Mouse (Mus musculus) gastrocnemius, postnatal 14 days (tissue): ENCODE measurements around the gene Basp1. TPM values are rescaled to one million over a fixed set of nuclear protein-coding genes. Genes with fewer than 3 reads are reported as not detected.
"Not testable (repeated sequence)": the region's sequence is repeated elsewhere in the genome, so short reads cannot be mapped to it uniquely, and the experiment has no call there.

ENCODE experiments used
- DNase-seq: peaks from one replicate; pipeline ENCODE4 v3.0.0; 2021; ENCODE audit warnings: mixed read lengths
- intact Hi-C: fragments of 180-260 bp; cut with DNase I; formaldehyde crosslinking; loops from one replicate; pipeline ENCODE4 v1.15.1; 2025; ENCODE audit warnings: low total_unique reads
- long read RNA-seq, 2 experiments: library from polyadenylated mRNA; stranded (forward); transcript quantifications; one replicate each; pipeline ENCODE4 v2.0.0; 2021
- total RNA-seq, 2 experiments: library from RNA; stranded (reverse); gene quantifications; 2 replicates each; pipeline ENCODE4 v1.2.3; 2021

The Basp1 gene
- total RNA-seq: 1 to 10 TPM; 6.9 to 9.5 TPM
- long read RNA-seq, experiment 1, partial matches to known transcripts: 0 of 4 reads
- long read RNA-seq, experiment 1, other reads (novel, unspliced or antisense): 2 of 4 reads
- long read RNA-seq, experiment 2, partial matches to known transcripts: 0 of 2 reads
- long read RNA-seq, experiment 2, other reads (novel, unspliced or antisense): 1 of 2 reads

GRCm38 (mm10) chr15:25413378-25413901 lies at the start of gene Basp1:
Basp1 (minus strand) TSS chr15:25413764.
- peak; percentile 69 for DNase-seq
- intact Hi-C loops: loop anchor here (5.0 to 10.0 kb wide), 3 partner anchors 139 to 689 kb away; no protein-coding TSS in a partner anchor

- intact Hi-C loops, DNase-seq: not testable (repeated sequence)
Measured at GRCm38 (mm10) chr15:25463076-25463475, 49.5 kb upstream of the Basp1 start.

GRCm38 (mm10) chr15:25462056-25462762 lies 48.6 kb upstream of the Basp1 start:
- no peak for DNase-seq
- intact Hi-C loops: no loop called here

- no peak for DNase-seq
- intact Hi-C loops: no loop called here
Measured at GRCm38 (mm10) chr15:25459901-25460300, 46.3 kb upstream of the Basp1 start.

- DNase-seq: no peak
- intact Hi-C loops: no loop called here
Measured at GRCm38 (mm10) chr15:25457421-25457820, 43.9 kb upstream of the Basp1 start.

GRCm38 (mm10) chr15:25453538-25453937 lies 40.0 kb upstream of the Basp1 start:
- DNase-seq: no peak
- intact Hi-C loops: no loop called here

GRCm38 (mm10) chr15:25449348-25449747 lies 35.8 kb upstream of the Basp1 start:
- intact Hi-C loops: loop anchor here (10.0 kb wide), 1 partner anchor 185 kb away; no protein-coding TSS in a partner anchor
- DNase-seq: no peak

DNA sequence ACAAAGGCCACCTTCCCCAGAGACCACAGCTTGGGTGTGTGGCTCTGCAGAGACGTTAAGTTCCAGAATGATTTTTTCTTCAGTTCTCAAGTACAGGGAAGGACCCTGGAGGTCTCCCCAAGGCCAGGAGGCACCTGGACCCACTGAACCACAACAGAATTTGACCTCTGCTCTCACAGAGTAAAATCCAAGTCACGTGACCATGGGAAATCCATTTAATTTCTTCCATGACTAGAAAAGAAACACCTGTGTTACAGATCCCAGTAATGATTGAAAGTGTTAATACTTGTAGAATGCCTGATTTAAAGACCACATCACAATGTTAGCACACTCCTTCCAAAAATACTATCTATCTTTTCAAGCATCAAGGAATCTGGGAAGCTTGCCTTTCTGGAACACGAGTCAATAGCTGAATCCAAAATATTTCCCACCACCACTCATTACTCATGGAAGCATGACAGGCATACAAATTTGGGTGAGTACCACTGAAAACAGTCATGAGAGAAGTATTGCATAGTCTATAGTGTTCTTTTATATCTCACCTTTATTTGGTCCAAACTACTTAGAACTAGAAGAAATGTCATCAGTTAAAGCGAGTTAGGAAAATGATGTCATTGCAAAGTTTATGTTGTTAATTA lies 35.3 kb upstream of the Basp1 start:
- intact Hi-C loops: loop anchor here (10.0 kb wide), 1 partner anchor 186 kb away; no protein-coding TSS in a partner anchor
- no peak for DNase-seq

DNA sequence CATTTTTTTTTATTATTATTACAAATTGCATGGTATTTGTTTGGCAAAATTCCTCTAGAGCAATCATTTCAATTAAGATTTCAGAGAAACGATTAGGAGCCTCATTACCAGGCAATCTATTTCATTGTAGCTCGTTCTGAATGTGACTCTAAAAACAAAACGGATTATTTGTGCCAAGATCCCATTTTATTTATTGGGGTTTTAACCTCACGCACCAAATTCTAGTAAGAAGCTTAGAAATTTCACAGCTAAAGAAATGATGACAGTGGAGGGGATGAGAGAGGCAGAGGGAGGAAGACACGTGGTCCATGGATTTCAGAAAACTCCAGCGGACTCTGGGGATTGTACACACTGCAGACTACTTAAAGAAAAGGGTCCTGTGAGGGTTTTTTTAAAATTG lies 33.6 kb upstream of the Basp1 start:
- no peak for DNase-seq
- intact Hi-C loops: loop anchor here (10.0 kb wide), 1 partner anchor 188 kb away; no protein-coding TSS in a partner anchor

- no peak for DNase-seq
- intact Hi-C loops: loop anchor here (10.0 kb wide), 1 partner anchor 189 kb away; no protein-coding TSS in a partner anchor
Measured at GRCm38 (mm10) chr15:25446155-25446487, 32.6 kb upstream of the Basp1 start.

GRCm38 (mm10) chr15:25445361-25446154 lies 32.0 kb upstream of the Basp1 start:
- intact Hi-C loops: loop anchor here (10.0 kb wide), 1 partner anchor 189 kb away; no protein-coding TSS in a partner anchor

DNA sequence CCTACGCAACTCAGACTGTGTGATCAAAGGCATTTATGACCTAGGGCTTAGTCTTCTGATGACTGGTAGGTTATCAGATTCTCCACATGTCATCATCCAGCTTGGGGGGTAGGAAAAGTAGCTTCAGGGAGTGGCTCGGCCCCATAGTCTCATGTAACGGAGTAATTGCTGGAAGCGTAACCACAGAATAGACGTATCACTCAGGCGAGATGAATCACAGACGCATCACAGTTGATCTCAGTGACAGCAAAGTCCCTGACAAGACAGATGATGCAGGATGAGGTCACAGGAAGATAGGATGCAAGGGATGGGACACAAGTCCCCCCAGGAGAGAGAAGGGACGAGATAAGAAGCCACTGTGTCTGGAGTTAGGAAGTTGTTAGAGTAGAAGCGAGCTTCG lies 30.6 kb upstream of the Basp1 start:
- intact Hi-C loops: loop anchor here (10.0 kb wide), 1 partner anchor 191 kb away; no protein-coding TSS in a partner anchor
- DNase-seq: no peak

More at GRCm38 (mm10) chr15:25445361-25446154, 32.0 kb upstream of the Basp1 start:
- no peak for DNase-seq

- intact Hi-C loops: loop anchor here (10.0 kb wide), 1 partner anchor 192 kb away; no protein-coding TSS in a partner anchor
- no peak for DNase-seq
Measured at GRCm38 (mm10) chr15:25443140-25443790, 29.7 kb upstream of the Basp1 start.

- DNase-seq: no peak
Measured at GRCm38 (mm10) chr15:25441868-25442185, 28.3 kb upstream of the Basp1 start.

DNA sequence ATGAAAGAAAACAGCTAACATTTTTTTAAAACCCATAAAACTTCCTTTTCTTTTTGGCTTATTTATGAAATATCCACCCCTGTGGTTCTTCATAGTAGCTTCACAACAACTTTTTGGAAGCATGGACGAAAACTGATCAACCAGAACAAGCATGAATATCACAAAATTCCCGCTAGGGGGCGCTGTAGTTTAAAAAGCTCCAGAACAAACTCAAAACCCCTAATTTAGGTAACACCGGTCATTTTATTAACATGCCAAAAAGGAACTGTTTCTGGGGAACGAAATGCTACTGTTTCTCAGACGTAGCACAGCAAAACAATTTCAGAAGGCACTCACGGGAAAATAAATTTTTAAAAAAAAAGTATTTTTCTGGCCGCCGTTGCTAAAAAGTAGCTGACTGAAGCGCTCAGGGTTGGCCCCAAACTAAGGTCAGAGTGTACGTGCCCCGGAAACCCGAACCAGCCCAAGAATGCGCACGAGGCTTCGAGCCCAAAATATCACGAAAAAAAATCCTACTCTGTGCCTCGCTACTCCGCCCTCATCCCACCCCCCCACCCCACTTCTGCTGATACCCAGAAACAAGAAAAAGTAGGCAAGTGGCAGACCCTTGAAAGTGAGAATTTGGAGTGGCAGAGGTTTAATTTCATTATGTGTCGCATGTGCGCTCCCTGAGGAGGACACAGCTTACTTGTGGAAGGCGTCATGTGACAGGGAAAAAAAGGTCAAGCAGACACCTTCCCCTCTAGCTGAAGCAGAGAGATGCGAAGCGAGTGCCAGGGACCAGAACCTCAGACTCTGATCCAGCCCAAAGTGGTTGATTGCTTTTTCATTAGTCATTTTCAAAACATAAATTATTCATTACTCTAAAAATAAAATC lies 27.7 kb upstream of the Basp1 start:
- peak; percentile 59 for DNase-seq
- intact Hi-C loops: loop anchor here (2.0 to 10.0 kb wide), 2 partner anchors 194 to 276 kb away; no protein-coding TSS in a partner anchor

More at GRCm38 (mm10) chr15:25441868-25442185, 28.3 kb upstream of the Basp1 start:
- intact Hi-C loops: loop anchor here (2.0 to 10.0 kb wide), 2 partner anchors 193 to 275 kb away; no protein-coding TSS in a partner anchor

DNA sequence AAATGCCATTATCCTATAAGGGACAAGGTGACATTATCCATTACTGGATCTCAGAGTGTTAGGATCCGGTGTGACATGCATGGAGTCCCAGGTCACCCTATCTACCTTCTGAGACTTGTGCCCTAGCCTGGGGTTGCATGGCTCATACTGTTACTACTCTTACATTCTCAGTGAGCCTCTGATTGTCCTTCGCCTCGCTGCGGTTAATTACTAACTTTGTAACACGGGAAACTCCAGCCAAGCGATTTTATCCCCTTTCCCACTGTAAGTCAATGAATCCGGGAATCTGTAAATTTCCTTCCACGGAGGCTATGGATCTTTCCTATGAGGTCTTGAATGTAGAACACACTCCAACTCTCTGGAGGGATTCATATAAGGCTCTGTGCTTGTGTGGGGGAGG lies 26.8 kb upstream of the Basp1 start:
- no peak for DNase-seq
- intact Hi-C loops: loop anchor here (2.0 to 10.0 kb wide), 2 partner anchors 194 to 276 kb away; no protein-coding TSS in a partner anchor

DNA sequence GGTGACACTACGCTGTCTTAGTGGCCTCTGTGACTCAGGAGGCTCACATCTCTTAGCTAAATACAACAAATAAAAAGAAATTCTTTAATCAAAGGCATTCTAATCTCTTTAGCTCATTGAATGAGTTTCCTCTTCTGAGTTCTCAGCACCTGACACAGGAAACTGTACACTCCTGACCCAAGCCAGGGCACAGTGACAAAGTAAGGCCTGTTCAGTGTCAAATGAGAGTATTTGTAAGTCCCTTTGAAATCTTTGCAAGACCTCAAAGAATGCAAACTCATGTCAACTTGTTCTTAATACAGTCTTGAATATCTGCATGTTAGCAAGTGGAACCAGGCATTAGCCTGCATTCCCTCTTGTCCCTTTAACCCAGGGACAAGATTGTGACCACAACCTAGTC lies 18.8 kb upstream of the Basp1 start:
- intact Hi-C loops: no loop called here
- DNase-seq: no peak

GRCm38 (mm10) chr15:25430167-25430566 lies 16.6 kb upstream of the Basp1 start:
- DNase-seq: no peak
- intact Hi-C loops: no loop called here
